Mouse (Mus musculus) retina, embryonic 14.5 days (tissue): ENCODE data around the gene Gm20837.
"Not testable (repeated sequence)": the region's sequence is repeated elsewhere in the genome, so short reads cannot be mapped to it uniquely, and the experiment has no call there.

Source experiments
- DNase-seq: peaks from one replicate; pipeline ENCODE4 v3.0.0-alpha.2; 2015; ENCODE audit warnings: low spot score

Gm20837 gene

DNA sequence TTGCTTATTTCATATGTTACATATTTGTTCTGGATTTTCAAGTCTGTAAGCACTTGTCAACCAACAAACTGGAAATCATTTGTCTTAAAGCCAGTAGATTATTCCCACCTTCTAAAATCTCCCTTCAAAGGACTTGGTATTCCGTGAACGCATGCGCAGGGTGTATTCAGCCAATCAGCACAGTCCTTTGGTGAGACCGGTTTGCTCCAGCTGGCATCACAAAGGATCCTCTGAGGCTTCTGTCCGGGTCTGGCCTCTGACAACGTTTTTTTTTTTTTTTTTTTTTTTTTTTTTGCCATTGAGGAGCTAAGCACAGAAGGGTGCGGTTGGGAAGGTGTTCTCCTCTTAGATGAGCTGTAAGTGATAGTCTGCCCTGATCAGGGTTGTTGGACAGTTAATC, at the start of gene Gm20837:
Gene Gm20837, plus strand, starts transcription at position 301 of the 400 bp plus-strand sequence.
- DNase-seq, result not testable (repeated sequence)
